Mouse (Mus musculus): ENCODE data around the gene Nipa1.

GRCm38 (mm10) chr7:55991858-55992257 is 27.9 kb downstream of the Nipa1 start:
- no peak for TF ChIP-seq ZNF384 (IDR thresholded peaks at IDR 0.05; ENCODE audit: low read depth, low read length)
- no peak for TF ChIP-seq CHD2 (IDR thresholded peaks at IDR 0.05; ENCODE audit: low read depth, low read length)
- no peak for TF ChIP-seq ZC3H11A (IDR thresholded peaks at IDR 0.05; ENCODE audit: borderline replicate concordance, low read depth, low read length)
